Mouse (Mus musculus): ENCODE results near the gene Cul1.

- no peak for TF ChIP-seq CTCF (IDR thresholded peaks at IDR 0.05; ENCODE audit: control insufficient read depth, insufficient read depth, insufficient read length)
- no peak for TF ChIP-seq USF1 (IDR thresholded peaks at IDR 0.05; ENCODE audit: low read depth)
- TF ChIP-seq CEBPB (IDR thresholded peaks at IDR 0.05; ENCODE audit: low read depth): no peak
- TF ChIP-seq MYOD1 (IDR thresholded peaks at IDR 0.05; ENCODE audit: control insufficient read depth, insufficient read length, low read depth): no peak
- no peak for TF ChIP-seq MYOG (IDR thresholded peaks at IDR 0.05; ENCODE audit: control insufficient read depth, extremely low read depth, insufficient read length)
- TF ChIP-seq MAX (IDR thresholded peaks at IDR 0.05): no peak
Measured at GRCm38 (mm10) chr6:47525041-47525440, 71.8 kb downstream of the Cul1 start.

Measured in C2C12 (cell line).